ENCODE assay signal across 10 mouse cellular contexts in genomic region chr4:141598894-141599250, GRCm38 (mm10). TPM values are rescaled to one million over a fixed set of nuclear protein-coding genes. Genes with fewer than 3 reads are reported as not detected.
DNase-seq lines count a peak whose midpoint lies in the region; ATAC-seq lines count a peak whose summit lies in the region.
"Had no signal": no experiment of that assay in that cellular context is flagged by ENCODE, and none has a peak within 500 bp of the region (broad histone marks: within the 10 kb centered on the region; RNA-seq: fewer than 3 reads in every experiment).

No protein-coding gene starts in this region.

- peak overlapping the region; percentile 76 for H3K4me2 ChIP-seq in heart, embryonic 15.5 days
- peak overlapping the region; percentile 84 for H3K4me2 ChIP-seq in hindbrain, embryonic 11.5 days (replicated peaks; ENCODE audit: low read depth, low read length)
- peak overlapping the region; percentile 86 for H3K4me2 ChIP-seq in midbrain, embryonic 11.5 days

- peaks cover 15% of the 10 kb centered on the region for H3K36me3 ChIP-seq in heart, embryonic 15.5 days
- H3K36me3 ChIP-seq in hindbrain, embryonic 11.5 days (ENCODE audit: control insufficient read depth, insufficient read depth, low read length) = no peaks in the 10 kb centered on the region
- no peaks in the 10 kb centered on the region for H3K36me3 ChIP-seq in midbrain, embryonic 11.5 days (ENCODE audit: control insufficient read depth, insufficient read depth, low read length)

- H3K9ac ChIP-seq in heart, embryonic 15.5 days = peak overlapping the region; percentile 72
- H3K9ac ChIP-seq in hindbrain, embryonic 11.5 days (ENCODE audit: low read depth, low read length) = peak overlapping the region; percentile 58
- H3K9ac ChIP-seq in midbrain, embryonic 11.5 days (ENCODE audit: low read length) = peak overlapping the region; percentile 64

- H3K27me3 ChIP-seq in heart, embryonic 15.5 days = no peaks in the 10 kb centered on the region
- H3K27me3 ChIP-seq in hindbrain, embryonic 11.5 days (ENCODE audit: control insufficient read depth, insufficient read depth, low read length) = peaks cover 5% of the 10 kb centered on the region; the same call in 1 of the 2 replicates
- H3K27me3 ChIP-seq in midbrain, embryonic 11.5 days (ENCODE audit: control insufficient read depth, insufficient read depth, low read length) = peaks cover 15% of the 10 kb centered on the region

- peaks cover 67% of the 10 kb centered on the region for H3K4me1 ChIP-seq in heart, embryonic 15.5 days (replicated peaks)
- H3K4me1 ChIP-seq in hindbrain, embryonic 11.5 days (replicated peaks; ENCODE audit: control insufficient read depth, insufficient read depth, low read length) = peaks cover 10% of the 10 kb centered on the region; the same call in 1 of the 2 replicates
- H3K4me1 ChIP-seq in midbrain, embryonic 11.5 days (ENCODE audit: control insufficient read depth, insufficient read depth, low read length) = peaks cover 15% of the 10 kb centered on the region

- H3K9me3 ChIP-seq in heart, embryonic 15.5 days (replicated peaks) = no peaks in the 10 kb centered on the region
- no peaks in the 10 kb centered on the region for H3K9me3 ChIP-seq in hindbrain, embryonic 11.5 days (ENCODE audit: control insufficient read depth, low read length)
- H3K9me3 ChIP-seq in midbrain, embryonic 11.5 days (ENCODE audit: control insufficient read depth, low read length) = no peaks in the 10 kb centered on the region

- 2% methylated on average over 9 of the region's 9 CpGs for WGBS in heart, embryonic 15.5 days
- under 1% methylated on average over 9 of the region's 9 CpGs for WGBS in hindbrain, embryonic 11.5 days
- WGBS in midbrain, embryonic 11.5 days = under 1% methylated on average over 9 of the region's 9 CpGs

- peak overlapping the region; percentile 69 for H3K4me3 ChIP-seq in heart, embryonic 15.5 days
- peak overlapping the region; percentile 44 for H3K4me3 ChIP-seq in hindbrain, embryonic 11.5 days (ENCODE audit: low read depth, low read length)
- peak overlapping the region; percentile 47 for H3K4me3 ChIP-seq in midbrain, embryonic 11.5 days (ENCODE audit: low read depth, low read length)

- no peak for ATAC-seq in heart, embryonic 15.5 days (replicated peaks; ENCODE audit: insufficient number of reproducible peaks, insufficient read depth, low FRiP score, low read depth)
- peak; percentile 38; the same call in 1 of the 2 replicates for ATAC-seq in hindbrain, embryonic 11.5 days (ENCODE audit: low FRiP score)
- ATAC-seq in midbrain, embryonic 11.5 days (ENCODE audit: low FRiP score) = peak; percentile 22; the same call in 1 of the 2 replicates
- ATAC-seq: CD4-positive, CD25-positive, alpha-beta regulatory T cell, adult 4 months had no signal

- DNase-seq in heart, adult 9 months (ENCODE audit: low spot score in 2 of 2) = no peak
- peak; percentile 81 for DNase-seq in ZHBTc4 (ENCODE audit: low read depth, low spot score)
- no peak for DNase-seq in hindbrain, embryonic 11.5 days (ENCODE audit: low spot score)
- DNase-seq in midbrain, embryonic 11.5 days (ENCODE audit: low spot score, missing footprints) = peak; percentile 94
- DNase-seq in Muller cell, postnatal 12 days (ENCODE audit: inconsistent ontology term) = no peak
- DNase-seq in cerebellum, adult 8-10 months = no peak
- no peak for DNase-seq in cerebellum, adult 11 months
- DNase-seq: cerebellum, adult 18-20 months had no signal

- H3K27ac ChIP-seq in heart, embryonic 15.5 days = peak overlapping the region; percentile 79
- H3K27ac ChIP-seq in hindbrain, embryonic 11.5 days (ENCODE audit: low read depth, low read length) = peak overlapping the region; percentile 42; the same call in 1 of the 2 replicates
- no peak overlapping the region for H3K27ac ChIP-seq in midbrain, embryonic 11.5 days (ENCODE audit: low read depth, low read length)

RNA-seq across cellular contexts. Expression of gene Fblim1, which starts 7.0 kb away (rescaled TPM):
- polyA plus RNA-seq in heart, embryonic 15.5 days (2015; fragmentation: Nextera tagmentation; extraction: Ambion mirVana) = 48.4 and 59.1 TPM in 2 replicates
- polyA plus RNA-seq in hindbrain, embryonic 11.5 days (2014; fragmentation: Nextera tagmentation; extraction: Ambion mirVana) = 29.1 and 31.1 TPM in 2 replicates
- 20.0 and 21.2 TPM in 2 replicates for polyA plus RNA-seq in midbrain, embryonic 11.5 days (2014; fragmentation: Nextera tagmentation; extraction: Ambion mirVana)

RNA-seq across cellular contexts. Expression of gene Tmem82, which starts 19.6 kb away (rescaled TPM):
- 1.0 and 1.2 TPM in 2 replicates for polyA plus RNA-seq in heart, embryonic 15.5 days (2015; fragmentation: Nextera tagmentation; extraction: Ambion mirVana)
- polyA plus RNA-seq in hindbrain, embryonic 11.5 days (2014; fragmentation: Nextera tagmentation; extraction: Ambion mirVana) = 0.33 and 0.52 TPM in 2 replicates
- 0.48 and 0.59 TPM in 2 replicates for polyA plus RNA-seq in midbrain, embryonic 11.5 days (2014; fragmentation: Nextera tagmentation; extraction: Ambion mirVana)
- polyA plus RNA-seq: CD4-positive, CD25-positive, alpha-beta regulatory T cell, adult 4 months had no signal

RNA-seq across cellular contexts. Expression of gene Slc25a34, which starts 24.7 kb away (rescaled TPM):
- 0.76 and 0.96 TPM in 2 replicates for polyA plus RNA-seq in heart, embryonic 15.5 days (2015; fragmentation: Nextera tagmentation; extraction: Ambion mirVana)
- not detected in 2 replicates for polyA plus RNA-seq in hindbrain, embryonic 11.5 days (2014; fragmentation: Nextera tagmentation; extraction: Ambion mirVana)
- polyA plus RNA-seq in midbrain, embryonic 11.5 days (2014; fragmentation: Nextera tagmentation; extraction: Ambion mirVana) = not detected in 2 replicates
- polyA plus RNA-seq: CD4-positive, CD25-positive, alpha-beta regulatory T cell, adult 4 months had no signal

Comparison
In these comparisons a context has a peak if more than half of its experiments do, and no peak if none do; other contexts are left out.
1. DNase-seq: peak in ZHBTc4 (single experiment) and midbrain, embryonic 11.5 days (single experiment); none in heart, adult 9 months (0 of 2), hindbrain, embryonic 11.5 days (single experiment), Muller cell, postnatal 12 days (single experiment), cerebellum, adult 8-10 months (single experiment) and cerebellum, adult 11 months (single experiment).
2. Peak in every context shown above with its lines, with median percentiles within 50 percentile points of each other: H3K4me2 ChIP-seq, H3K4me3 ChIP-seq and H3K9ac ChIP-seq.